Mouse (Mus musculus) regulatory T cell (primary cell): ENCODE results near the gene Kti12.

Experiments used
- in situ Hi-C: fragments of 300-600 bp; cut with MboI, MseI; formaldehyde crosslinking; loops from one replicate; pipeline ENCODE4 v1.15.1; 2025; ENCODE audit warnings: high pct_unique_total_duplicates

Gene Kti12

DNA sequence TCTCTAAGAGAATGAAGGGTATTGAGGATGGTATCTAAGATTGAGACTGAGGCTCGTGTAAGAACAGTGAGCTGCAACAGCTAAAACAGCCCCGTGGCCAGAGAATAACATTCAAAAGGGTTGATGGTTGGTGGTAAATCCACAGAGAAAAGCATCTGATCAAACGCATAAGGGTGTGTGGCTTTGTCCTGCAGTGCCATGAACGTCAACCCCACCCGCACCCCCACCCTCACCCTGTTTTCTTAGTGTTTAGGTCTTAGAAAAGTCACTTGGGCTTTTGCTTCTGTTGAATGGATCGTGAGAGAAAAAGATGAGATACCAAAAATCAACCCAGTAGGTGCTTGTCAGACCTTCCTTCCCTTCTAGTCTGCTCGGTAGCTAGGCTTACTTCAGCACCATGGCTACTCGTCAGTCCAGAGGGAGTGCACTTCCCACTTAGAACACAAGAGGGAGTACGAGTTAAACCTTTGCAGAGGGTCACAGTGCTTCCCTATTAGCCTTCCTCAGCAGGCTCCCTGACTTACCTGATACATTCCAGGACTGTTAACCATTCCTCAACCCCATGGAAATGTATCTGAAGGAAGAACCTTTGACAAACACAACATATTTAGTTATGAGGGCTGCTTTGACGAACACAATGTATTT is 22.3 kb downstream of the Kti12 start:
- in situ Hi-C loops = loop anchor here (5.0 kb wide), 2 partner anchors 107 to 297 kb away; no protein-coding TSS in a partner anchor

DNA sequence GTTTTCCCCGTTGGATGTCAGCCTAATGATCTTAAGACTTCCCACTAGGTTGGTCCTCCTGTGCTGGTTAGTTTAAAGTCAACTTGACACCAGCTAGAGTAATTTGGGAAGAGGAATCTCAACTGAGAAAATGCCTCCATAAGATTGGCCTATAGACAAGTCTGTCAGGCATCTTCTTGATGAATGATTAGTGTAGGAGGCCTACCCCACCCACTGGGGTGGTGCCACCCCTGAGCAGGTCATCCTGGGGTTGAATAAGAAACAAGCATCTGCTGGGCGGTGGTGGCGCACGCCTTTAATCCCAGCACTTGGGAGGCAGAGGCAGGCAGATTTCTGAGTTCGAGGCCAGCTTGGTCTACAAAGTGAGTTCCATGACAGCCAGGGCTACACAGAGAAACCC is 26.2 kb downstream of the Kti12 start:
- in situ Hi-C loops = no loop called here

DNA sequence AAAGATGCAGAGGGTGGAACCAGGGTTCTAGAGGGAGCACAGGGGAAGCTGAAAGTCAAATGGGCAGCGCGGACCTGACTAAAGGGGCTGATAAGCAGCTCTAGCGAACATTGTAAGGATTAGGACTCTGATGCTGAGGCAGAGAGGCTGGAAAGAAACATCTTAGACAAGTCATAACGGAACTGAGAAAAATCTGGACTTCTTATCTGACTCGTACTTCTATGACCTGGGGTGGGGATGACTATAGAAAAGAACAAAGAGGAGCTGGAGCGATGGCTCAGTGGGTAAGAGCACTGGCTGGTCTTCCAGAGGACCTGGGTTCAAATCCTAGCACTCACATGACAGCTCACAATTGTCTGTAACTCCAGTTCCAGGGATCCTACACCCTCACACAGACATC is 30.3 kb downstream of the Kti12 start:
- in situ Hi-C loops = no loop called here

DNA sequence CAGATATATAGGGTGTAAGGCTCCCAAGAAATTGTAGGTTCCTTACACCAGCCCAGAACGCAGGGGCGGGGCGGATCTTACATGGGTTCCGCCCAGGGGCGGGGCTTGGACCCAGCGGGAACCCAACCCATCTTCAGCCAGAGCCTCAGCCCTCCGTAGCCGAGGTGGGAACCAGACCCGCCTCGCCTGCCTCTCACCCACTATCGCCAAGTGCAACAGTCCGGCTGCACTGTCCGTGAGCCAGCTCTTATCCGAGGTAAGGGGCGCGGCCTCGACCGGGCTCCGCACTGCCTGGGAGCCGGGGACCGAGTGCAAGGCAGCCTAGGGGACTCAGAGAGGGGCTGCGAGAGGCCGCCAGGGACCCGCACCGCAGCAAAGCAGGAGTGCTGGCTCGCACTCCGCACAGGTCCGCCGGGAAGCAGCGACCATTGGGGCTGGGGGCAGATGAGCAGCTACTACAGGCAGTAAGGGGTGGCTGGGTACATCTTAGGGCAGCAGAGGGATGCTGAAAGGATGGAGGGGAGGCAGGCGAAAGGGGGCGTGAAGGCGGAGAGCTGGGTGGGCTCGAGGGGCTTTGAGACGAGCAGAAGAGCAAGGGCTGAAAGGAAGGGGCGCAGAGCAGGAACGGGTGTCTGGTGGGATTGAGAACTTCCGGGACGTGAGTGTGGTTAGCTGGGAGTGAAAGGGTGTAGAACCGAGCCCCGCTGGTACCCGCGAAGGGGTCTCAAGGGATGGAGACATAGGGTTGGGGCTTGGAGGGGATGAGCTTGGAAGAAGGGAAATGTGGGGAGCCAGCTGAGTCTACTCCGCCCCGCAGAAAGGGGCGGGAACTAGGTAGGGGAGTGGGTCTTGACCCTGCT is 31.6 kb downstream of the Kti12 start, which contains the start of gene Rab3b:
Rab3b (plus strand) TSS at position 101 of the 860 bp plus-strand sequence.
- in situ Hi-C loops = no loop called here

DNA sequence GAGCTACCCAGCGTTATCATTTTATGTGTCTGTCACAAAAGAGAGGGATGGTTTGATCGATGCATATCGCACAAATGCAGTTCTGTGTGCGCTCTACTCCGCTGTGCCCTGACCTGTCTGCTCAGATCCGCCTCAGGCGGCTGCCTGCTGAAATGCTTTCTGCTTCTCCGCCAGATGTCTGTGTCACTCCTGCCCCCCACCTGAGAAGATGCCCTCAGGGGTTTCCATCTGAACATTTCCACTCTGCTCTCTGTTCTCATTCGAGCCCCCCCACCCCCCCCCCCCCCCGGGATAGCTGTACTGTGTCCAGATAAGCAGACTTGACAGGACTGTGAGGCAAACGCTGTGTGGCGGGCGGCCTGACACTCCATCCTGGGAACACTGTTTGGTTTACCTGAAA is 36.2 kb downstream of the Kti12 start:
- in situ Hi-C loops = no loop called here

DNA sequence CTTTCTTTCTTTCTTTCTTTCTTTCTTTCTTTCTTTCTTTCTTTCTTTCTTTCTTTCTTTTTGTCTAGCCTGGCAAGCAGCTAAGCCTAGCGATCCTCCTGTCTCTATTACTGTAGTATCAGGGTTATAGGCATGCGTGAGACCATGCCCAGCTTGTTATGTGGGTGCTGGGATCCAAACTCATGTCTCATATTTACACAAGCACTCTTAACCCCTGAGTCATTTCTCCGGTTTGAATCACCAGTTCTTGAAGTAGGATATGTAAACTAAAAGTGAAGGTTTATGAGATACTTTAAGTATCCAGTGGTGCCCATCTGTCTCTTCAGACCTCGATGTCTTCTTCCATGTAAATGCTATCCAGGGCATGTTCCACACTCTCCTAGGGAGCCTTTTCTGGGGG is 39.9 kb downstream of the Kti12 start:
- in situ Hi-C loops = no loop called here

DNA sequence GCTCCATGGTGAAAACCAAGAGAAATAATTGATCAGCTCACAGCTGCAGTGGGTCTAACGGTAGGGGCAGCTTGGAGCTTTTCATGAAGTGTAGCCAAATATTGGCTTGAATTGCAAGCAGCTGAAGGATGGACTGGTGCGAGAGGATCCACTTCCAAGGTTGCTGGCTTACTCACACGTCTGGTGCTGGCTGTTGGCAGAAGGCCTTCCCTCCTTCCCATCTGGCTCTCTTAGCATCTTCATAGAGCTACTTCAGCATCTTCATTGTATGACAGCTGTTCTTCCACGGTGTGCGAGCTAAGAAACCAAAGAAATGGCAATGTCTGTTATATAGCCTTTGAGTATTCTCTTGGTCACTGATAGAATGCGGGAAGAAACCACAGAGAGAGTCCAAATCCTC is 43.3 kb downstream of the Kti12 start:
- in situ Hi-C loops = no loop called here
